Mouse (Mus musculus) megakaryocyte, embryonic 14.5 days (primary cell): ENCODE measurements at regions not wholly inside any gene's neighbourhood (a gene's known extent, or its start where the extent isn't known, plus 50 kb on each side); places are given as distances from the start of the nearest gene placed in this dataset.

Source experiments
- H3K27me3 ChIP-seq: replicated peaks from 2 replicates; pipeline ENCODE3; 2012; ENCODE audit warnings: inconsistent platforms
- H3K36me3 ChIP-seq: replicated peaks from 2 replicates; pipeline ENCODE3; 2012; ENCODE audit warnings: low read length, inconsistent platforms, mixed read lengths
- H3K4me1 ChIP-seq: 2 replicates; pipeline ENCODE4 v1.6.1; 2012; ENCODE audit warnings: inconsistent platforms
- H3K4me3 ChIP-seq: replicated peaks from 2 replicates; pipeline ENCODE3; 2012; ENCODE audit warnings: moderate library complexity, mild to moderate bottlenecking, inconsistent platforms
- H3K9me3 ChIP-seq: 2 replicates; pipeline ENCODE4 v1.6.1; 2012; ENCODE audit warnings: inconsistent platforms
- FLI1 ChIP-seq: IDR thresholded peaks from 2 replicates; pipeline ENCODE4 v1.6.1; 2012; ENCODE audit warnings: low read length, inconsistent platforms, mixed read lengths
- GATA1 ChIP-seq: IDR thresholded peaks from 3 replicates; pipeline ENCODE4 v1.6.1; 2012; ENCODE audit warnings: mixed read lengths, low read length, inconsistent platforms, borderline replicate concordance

DNA sequence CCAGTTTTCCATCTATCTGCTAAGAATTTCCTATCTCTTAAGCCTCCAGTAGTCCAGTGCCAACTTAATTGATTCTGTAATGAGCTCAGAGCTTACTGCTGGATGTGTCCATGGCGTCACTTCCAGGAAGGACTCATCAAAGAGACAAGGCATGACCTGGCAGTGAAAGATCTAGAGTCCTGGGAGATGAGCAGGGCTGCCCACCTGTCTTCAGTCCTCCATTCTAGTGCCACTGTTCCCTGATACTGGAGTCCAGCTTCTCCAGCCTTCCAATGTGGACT lies 69.4 kb upstream of the Tgfbr2 start:
- TF ChIP-seq GATA1 (no peak), FLI1 (no peak)
- no peaks in the 10 kb centered on the region; the same call in 1 of the 2 replicates for H3K4me1 ChIP-seq
- no peaks in the 10 kb centered on the region for H3K27me3 ChIP-seq
- H3K36me3 ChIP-seq: no peaks in the 10 kb centered on the region
- H3K4me3 ChIP-seq: no peak overlapping the region
- H3K9me3 ChIP-seq: no peaks in the 10 kb centered on the region

DNA sequence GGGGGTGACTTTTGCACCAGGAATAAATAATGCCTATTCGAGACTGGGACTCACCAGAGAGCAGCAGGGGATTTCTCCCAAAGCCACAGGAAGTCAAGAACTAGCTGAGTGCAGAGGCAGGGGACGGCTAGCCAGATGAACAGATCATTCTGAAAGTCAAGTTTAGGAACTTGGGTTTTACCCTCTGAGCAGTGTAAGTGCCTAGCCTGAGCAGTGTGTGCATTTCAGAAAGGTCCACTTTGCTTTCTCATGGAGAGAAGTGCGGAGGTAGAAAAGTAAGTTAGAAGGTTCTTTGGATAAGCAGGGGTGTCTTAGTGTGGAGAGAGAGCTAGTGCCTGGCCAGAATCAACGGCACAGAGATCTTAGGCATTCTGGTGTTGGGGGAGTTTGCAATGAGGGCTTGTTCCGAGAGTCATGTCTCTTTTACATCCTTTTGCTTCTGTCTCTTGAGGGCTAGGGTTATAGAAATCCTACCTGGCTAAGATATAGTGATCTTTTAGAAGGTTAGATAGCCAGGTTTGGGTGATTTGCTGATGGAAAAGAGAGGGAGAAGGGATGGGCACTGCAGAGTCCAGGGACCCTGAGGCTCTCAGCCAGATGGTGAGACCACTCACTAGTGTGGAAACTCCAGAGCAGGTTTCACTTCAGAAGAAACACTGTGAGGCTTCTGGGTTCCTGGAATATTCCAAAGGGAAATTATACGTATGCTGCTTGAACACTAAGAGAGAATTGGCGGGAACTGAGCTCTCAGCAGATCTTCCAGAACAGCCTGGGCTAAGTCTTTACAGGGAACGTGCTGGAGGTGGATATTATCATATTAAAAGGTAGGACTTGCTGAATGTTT lies 68.8 kb upstream of the Tgfbr2 start:
- H3K27me3 ChIP-seq: no peaks in the 10 kb centered on the region
- H3K36me3 ChIP-seq: no peaks in the 10 kb centered on the region
- no peaks in the 10 kb centered on the region for H3K4me1 ChIP-seq
- TF ChIP-seq GATA1: no peak
- TF ChIP-seq FLI1: no peak
- H3K9me3 ChIP-seq: no peaks in the 10 kb centered on the region
- H3K4me3 ChIP-seq: no peak overlapping the region

DNA sequence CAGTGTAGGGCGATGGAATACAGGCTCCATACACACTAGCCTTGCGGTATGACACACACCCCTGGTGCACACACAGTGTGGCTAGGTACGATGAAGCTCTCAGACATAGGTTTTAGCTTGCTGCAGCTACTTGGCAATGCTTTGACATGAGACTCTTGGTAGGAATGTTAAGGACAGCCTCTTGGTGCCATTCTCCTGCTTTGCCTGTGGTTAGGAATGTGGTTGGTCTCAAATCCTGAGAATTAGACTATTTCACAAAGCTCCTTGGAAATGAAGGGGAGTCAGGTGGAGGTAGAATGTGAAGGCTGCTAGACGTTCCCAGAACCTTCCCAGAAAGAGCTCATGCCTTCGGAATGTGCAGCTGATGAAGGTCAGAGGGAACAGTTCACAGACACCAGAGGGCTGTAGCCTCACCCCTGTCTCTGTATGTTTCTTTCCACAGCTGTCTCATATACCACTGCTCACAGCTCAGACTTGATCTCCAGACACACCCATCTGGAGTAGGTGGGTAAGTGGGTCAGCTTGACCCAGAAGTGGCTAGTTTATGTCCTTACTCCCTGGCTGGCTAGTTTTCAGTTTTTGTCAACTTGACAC lies 66.9 kb upstream of the Tgfbr2 start:
- H3K4me1 ChIP-seq: no peaks in the 10 kb centered on the region
- no peaks in the 10 kb centered on the region for H3K9me3 ChIP-seq
- no peak for TF ChIP-seq GATA1
- TF ChIP-seq FLI1: no peak
- H3K4me3 ChIP-seq: no peak overlapping the region
- no peaks in the 10 kb centered on the region for H3K27me3 ChIP-seq
- no peaks in the 10 kb centered on the region for H3K36me3 ChIP-seq

DNA sequence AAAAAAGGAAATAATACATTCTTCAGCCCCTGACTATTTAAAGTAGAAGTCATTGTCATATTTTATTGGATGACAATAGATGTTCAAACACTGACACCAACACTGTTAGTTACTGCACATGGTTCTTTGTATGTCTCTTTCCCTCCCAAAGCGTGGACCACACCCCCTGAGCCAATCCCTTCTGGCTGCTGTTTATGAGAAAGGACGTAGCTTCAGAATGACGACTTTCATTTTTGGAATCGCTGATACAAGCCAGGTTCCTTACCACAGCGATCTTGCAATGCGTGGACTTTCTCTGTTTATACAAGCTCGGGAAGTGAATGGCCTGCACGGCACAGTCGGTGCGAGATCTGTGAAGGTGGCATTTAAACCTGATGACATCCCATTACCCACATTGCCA lies 66.1 kb upstream of the Tgfbr2 start:
- Histone ChIP-seq H3K27me3 (no peaks in the 10 kb centered on the region), H3K9me3 (no peaks in the 10 kb centered on the region), H3K36me3 (no peaks in the 10 kb centered on the region), H3K4me1 (no peaks in the 10 kb centered on the region), H3K4me3 (no peak overlapping the region)
- TF ChIP-seq FLI1: no peak
- TF ChIP-seq GATA1: no peak

DNA sequence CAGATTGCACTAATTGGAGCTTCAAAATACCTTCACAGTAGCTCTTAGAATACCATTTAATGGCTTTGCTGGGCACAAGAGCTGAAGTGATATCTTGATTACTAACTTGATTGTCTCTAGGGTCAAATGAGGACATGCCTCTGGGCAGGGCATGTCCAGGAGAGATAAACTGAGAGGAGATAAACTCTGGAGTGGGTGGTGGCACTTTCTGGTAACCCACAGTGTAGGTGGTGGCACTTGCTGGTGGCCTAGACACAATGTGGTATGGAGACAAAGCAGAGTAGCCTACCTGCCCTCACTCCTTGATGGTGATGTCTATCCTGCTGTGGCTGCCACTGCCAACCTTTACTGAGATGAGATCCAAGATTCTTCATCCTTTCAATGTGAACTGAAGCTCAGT lies 61.7 kb upstream of the Tgfbr2 start:
- Histone ChIP-seq H3K27me3 (no peaks in the 10 kb centered on the region), H3K36me3 (no peaks in the 10 kb centered on the region), H3K4me1 (no peaks in the 10 kb centered on the region), H3K4me3 (no peak overlapping the region), H3K9me3 (no peaks in the 10 kb centered on the region)
- TF ChIP-seq GATA1 (no peak), FLI1 (no peak)

DNA sequence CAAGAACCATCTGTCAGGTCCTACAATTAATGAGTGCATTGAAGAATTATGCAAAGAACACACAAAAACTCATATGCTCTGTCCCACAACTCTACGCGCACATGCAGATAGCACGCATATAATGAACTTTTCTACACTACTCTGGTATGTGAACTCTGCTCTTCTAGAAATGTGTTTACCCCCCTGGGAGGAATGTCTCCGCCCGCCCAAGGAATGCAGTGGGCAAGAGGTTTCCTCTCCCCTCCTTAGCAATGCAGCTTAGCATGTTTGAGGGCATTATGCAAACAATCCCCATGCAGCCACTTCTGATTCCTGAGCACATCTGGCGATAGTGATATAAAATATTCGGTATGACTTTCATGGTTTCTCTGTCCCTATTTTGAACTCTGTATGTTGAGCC lies 59.0 kb upstream of the Tgfbr2 start:
- no peaks in the 10 kb centered on the region for H3K27me3 ChIP-seq
- no peaks in the 10 kb centered on the region for H3K4me1 ChIP-seq
- H3K4me3 ChIP-seq: no peak overlapping the region
- H3K36me3 ChIP-seq: no peaks in the 10 kb centered on the region
- TF ChIP-seq GATA1: no peak
- TF ChIP-seq FLI1: no peak
- H3K9me3 ChIP-seq: no peaks in the 10 kb centered on the region

DNA sequence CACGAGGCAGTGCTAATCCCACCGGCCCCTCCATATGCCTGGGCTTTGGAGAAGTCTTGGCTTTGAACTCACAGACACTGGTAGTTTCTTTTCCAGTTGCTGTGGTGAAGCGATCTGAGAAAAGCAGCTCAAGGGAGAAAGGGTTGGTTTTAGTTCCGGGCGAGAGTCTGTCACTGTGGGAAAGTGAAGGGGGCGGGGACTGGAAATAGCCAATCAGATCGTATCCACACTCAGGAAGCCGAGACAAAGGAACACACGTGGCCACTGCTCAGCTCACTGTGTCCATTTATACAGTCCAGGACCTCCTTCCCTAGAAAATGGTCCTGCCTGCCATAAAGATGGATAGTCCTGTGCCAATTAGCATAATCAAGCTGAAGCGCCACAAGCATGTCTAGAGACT lies 57.2 kb upstream of the Tgfbr2 start:
- no peaks in the 10 kb centered on the region for H3K4me1 ChIP-seq
- H3K9me3 ChIP-seq: no peaks in the 10 kb centered on the region
- TF ChIP-seq FLI1: no peak
- TF ChIP-seq GATA1: no peak
- no peaks in the 10 kb centered on the region for H3K36me3 ChIP-seq
- no peak overlapping the region for H3K4me3 ChIP-seq
- H3K27me3 ChIP-seq: peaks cover 8% of the 10 kb centered on the region

DNA sequence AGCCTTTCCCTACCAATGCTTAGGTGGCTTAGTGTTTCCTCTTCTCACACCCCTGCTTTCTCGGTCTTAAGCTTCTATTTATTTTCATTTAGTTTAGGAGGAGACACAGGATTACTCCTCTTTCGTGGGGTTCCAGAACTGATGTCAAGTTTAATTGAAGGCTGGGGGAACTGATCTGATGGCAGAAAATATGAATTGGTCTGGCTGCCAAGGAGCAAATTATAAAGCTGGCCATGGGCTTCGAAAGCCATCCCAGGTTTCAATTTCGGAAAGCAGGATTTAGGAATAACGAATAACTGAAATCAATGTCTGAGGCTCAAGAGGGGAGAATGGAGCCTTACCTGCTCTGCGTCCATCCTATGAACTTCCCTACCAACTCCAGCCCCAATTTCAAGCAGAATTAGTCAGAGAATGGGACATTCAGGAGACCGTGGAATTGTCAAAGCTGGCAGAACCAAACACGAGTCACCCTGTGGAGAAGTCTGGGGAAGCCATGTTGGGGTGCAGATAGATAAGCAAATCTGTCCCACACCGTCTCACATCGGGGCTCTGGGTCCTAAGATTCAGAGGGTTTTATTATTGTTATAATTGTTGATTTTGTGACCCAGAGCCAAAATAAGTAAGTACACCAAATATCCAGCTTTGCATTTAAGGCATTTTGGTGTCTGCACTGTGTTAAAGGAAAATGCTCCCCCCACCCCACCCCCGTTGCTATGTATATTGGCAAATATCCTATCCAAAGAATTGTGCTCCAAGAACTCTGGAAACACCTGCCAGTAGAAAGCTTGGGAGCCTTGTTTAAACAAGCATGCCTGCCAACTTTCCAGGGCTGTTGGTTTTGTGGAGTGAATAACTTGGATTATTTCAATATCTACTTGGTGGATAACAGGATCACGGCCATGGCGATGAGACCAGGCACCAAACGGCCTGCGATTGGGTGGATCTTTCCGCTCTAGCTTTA lies 56.5 kb upstream of the Tgfbr2 start:
- no peaks in the 10 kb centered on the region for H3K9me3 ChIP-seq
- no peak overlapping the region for H3K4me3 ChIP-seq
- H3K4me1 ChIP-seq: no peaks in the 10 kb centered on the region

DNA sequence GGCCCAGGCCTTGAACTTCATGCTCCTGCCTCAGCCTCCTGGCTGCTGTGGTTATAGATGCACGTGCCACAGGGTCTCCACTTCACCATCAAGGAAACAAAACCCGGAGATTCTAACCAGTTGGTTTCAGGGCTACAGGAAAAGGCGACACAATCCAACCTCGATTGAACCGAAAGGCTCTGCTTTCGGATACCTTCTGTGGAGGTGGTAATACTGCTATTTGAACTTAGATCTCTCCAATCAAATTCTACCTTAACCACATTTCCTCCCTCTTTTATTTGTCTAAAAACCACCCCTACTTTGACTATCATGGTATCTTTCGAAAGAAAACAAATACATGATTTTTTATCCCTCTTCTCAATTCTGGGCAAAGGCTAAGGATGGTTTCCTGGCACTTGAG lies 55.2 kb upstream of the Tgfbr2 start:
- Histone ChIP-seq H3K9me3 (no peaks in the 10 kb centered on the region), H3K4me3 (no peak overlapping the region), H3K36me3 (no peaks in the 10 kb centered on the region), H3K4me1 (no peaks in the 10 kb centered on the region), H3K27me3 (peaks cover 8% of the 10 kb centered on the region)
- TF ChIP-seq GATA1: no peak
- no peak for TF ChIP-seq FLI1

More for the DNA sequence above, 56.5 kb upstream of the Tgfbr2 start:
- no peak for TF ChIP-seq GATA1
- TF ChIP-seq FLI1: no peak
- peaks cover 8% of the 10 kb centered on the region for H3K27me3 ChIP-seq
- no peaks in the 10 kb centered on the region for H3K36me3 ChIP-seq

DNA sequence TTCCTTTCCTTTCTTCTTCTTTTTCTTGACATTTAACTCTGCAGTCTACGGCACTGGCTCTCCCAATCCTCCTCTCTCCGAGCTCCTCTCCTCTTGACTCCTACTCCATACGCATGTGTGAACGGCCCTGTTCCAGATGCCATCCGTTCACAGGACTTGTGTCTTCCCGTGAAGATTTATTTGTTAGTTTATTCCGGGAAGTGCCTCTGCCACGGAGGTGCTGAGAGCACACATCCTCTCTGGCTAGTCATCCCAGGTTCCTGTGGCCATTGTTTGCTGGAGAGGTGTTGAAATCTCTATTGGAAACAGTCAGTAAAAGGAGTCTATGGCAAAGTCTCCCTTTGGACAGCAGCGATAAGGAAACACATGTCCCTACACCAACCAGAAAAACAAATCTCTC lies 53.3 kb upstream of the Tgfbr2 start:
- TF ChIP-seq GATA1: no peak
- no peak for TF ChIP-seq FLI1
- Histone ChIP-seq H3K36me3 (no peaks in the 10 kb centered on the region), H3K4me1 (no peaks in the 10 kb centered on the region), H3K9me3 (no peaks in the 10 kb centered on the region), H3K4me3 (no peak overlapping the region), H3K27me3 (peaks cover 14% of the 10 kb centered on the region)
